Mouse (Mus musculus) thymus, adult 2 months (tissue): Measurements from ENCODE around the gene Gm7102. TPM values are rescaled to one million over a fixed set of nuclear protein-coding genes. Genes with fewer than 3 reads are reported as not detected.
"Not testable (repeated sequence)": the region's sequence is repeated elsewhere in the genome, so short reads cannot be mapped to it uniquely, and the experiment has no call there.

ENCODE experiments used
- DNase-seq: peaks from one replicate; pipeline ENCODE4 v3.0.0; 2021
- H3K27ac ChIP-seq: fragments of 200-500 bp; 2 replicates; pipeline ENCODE4 v1.5.1; 2012; ENCODE audit warnings: low read length, control low read depth; ENCODE audit not compliant: control insufficient read depth, insufficient read depth
- H3K27me3 ChIP-seq: fragments of 200-500 bp; 2 replicates; pipeline ENCODE4 v1.6.1; 2012; ENCODE audit warnings: mild to moderate bottlenecking, low read length, moderate library complexity, mixed read lengths; ENCODE audit not compliant: control insufficient read depth, insufficient read depth
- H3K36me3 ChIP-seq: fragments of 200-500 bp; 2 replicates; pipeline ENCODE4 v1.6.1; 2012; ENCODE audit warnings: mild to moderate bottlenecking, low read length, moderate library complexity; ENCODE audit not compliant: control insufficient read depth, insufficient read depth
- H3K4me1 ChIP-seq: fragments of 200-500 bp; replicated peaks from 2 replicates; pipeline ENCODE4 v1.6.1; 2012; ENCODE audit warnings: low read length; ENCODE audit not compliant: control insufficient read depth, insufficient read depth
- H3K4me3 ChIP-seq: fragments of 200-500 bp; 2 replicates; pipeline ENCODE4 v1.5.1; 2012; ENCODE audit warnings: mild to moderate bottlenecking, low read length, control low read depth, moderate library complexity; ENCODE audit not compliant: control insufficient read depth, insufficient read depth
- CTCF ChIP-seq: fragments of 200-500 bp; IDR thresholded peaks from 2 replicates; pipeline ENCODE4 v1.5.1; 2012; ENCODE audit warnings: mild to moderate bottlenecking, control low read depth, low read length, moderate library complexity, borderline replicate concordance; ENCODE audit not compliant: control insufficient read depth, poor library complexity, insufficient read depth; ENCODE audit errors: extremely low read depth
- POLR2A ChIP-seq: fragments of 200-500 bp; IDR thresholded peaks from 2 replicates; pipeline ENCODE4 v1.6.1; 2012; ENCODE audit warnings: mild to moderate bottlenecking, low read length, control low read depth, moderate library complexity; ENCODE audit not compliant: control insufficient read depth, poor library complexity, insufficient read depth; ENCODE audit errors: extremely low read depth
- WGBS: fragments of 180-500 bp; shearing (Covaris S2); methylation state at CpG from one replicate; pipeline ENCODE4 v1.1.7; 2018; 5-methylcytosine and 5-hydroxymethylcytosine counted together
- polyA plus RNA-seq: library from polyadenylated mRNA; depleted of rRNA; stranded (reverse); fragments of >200 nt; gene quantifications from 2 replicates; pipeline ENCODE4 v1.2.3, GENCODE M21; 2012; rRNA removed

Gm7102 gene
- not detected in 2 replicates for polyA plus RNA-seq

GRCm38 (mm10) chr19:61175756-61176324 lies at the start of gene Gm7102:
Gene Gm7102, minus strand, starts transcription at chr19:61176309.
- Histone ChIP-seq H3K4me3 (no peak within 1 kb of the TSS), H3K27ac (no peak within 1 kb of the TSS), H3K4me1 (no peaks in the 10 kb centered on the region), H3K36me3 (no peaks in the 10 kb centered on the region), H3K27me3 (no peaks in the 10 kb centered on the region; the same call in 1 of the 2 replicates)
- DNase-seq: no peak
- WGBS: 41% methylated on average over 39 of the region's 39 CpGs
- no peak for TF ChIP-seq CTCF
- no peak for TF ChIP-seq POLR2A

GRCm38 (mm10) chr19:61224678-61225525 lies 48.8 kb upstream of the Gm7102 start:
- peak; percentile 4 for DNase-seq
- Histone ChIP-seq H3K4me1 (peaks cover 8% of the 10 kb centered on the region), H3K36me3 (no peaks in the 10 kb centered on the region), H3K27ac (no peak overlapping the region), H3K4me3 (no peak overlapping the region), H3K27me3 (no peaks in the 10 kb centered on the region)
- TF ChIP-seq CTCF (no peak), POLR2A (no peak)
- WGBS: 75% methylated on average over 53 of the region's 53 CpGs

GRCm38 (mm10) chr19:61223706-61224328 lies 47.7 kb upstream of the Gm7102 start:
- Histone ChIP-seq H3K27ac (no peak overlapping the region), H3K27me3 (no peaks in the 10 kb centered on the region)
- 92% methylated on average over 6 of the region's 6 CpGs for WGBS

GRCm38 (mm10) chr19:61207506-61207905 lies 31.4 kb upstream of the Gm7102 start:
- not testable (repeated sequence) for H3K4me1 ChIP-seq, H3K4me3 ChIP-seq, H3K36me3 ChIP-seq, H3K27me3 ChIP-seq, DNase-seq, H3K27ac ChIP-seq
- 86% methylated on average over 6 of the region's 6 CpGs for WGBS

More at GRCm38 (mm10) chr19:61223706-61224328, 47.7 kb upstream of the Gm7102 start:
- H3K4me1 ChIP-seq: peaks cover 8% of the 10 kb centered on the region
- no peak for TF ChIP-seq CTCF
- TF ChIP-seq POLR2A: no peak
- no peak for DNase-seq
- no peak overlapping the region for H3K4me3 ChIP-seq
- H3K36me3 ChIP-seq: no peaks in the 10 kb centered on the region

- 8% methylated on average over 10 of the region's 10 CpGs for WGBS
- DNase-seq: peak; percentile 28
These were observed 23.7 kb upstream of the Gm7102 start for GRCm38 (mm10) chr19:61199836-61200235.

GRCm38 (mm10) chr19:61199316-61199715 lies 23.2 kb upstream of the Gm7102 start:
- no peaks in the 10 kb centered on the region for H3K36me3 ChIP-seq
- no peak overlapping the region for H3K27ac ChIP-seq
- H3K4me3 ChIP-seq: no peak overlapping the region
- TF ChIP-seq POLR2A (no peak), CTCF (no peak)
- peak; percentile 88 for DNase-seq
- no peaks in the 10 kb centered on the region for H3K27me3 ChIP-seq
- H3K4me1 ChIP-seq: no peaks in the 10 kb centered on the region
- WGBS: 14% methylated on average over 13 of the region's 13 CpGs

More at GRCm38 (mm10) chr19:61199836-61200235, 23.7 kb upstream of the Gm7102 start:
- H3K4me3 ChIP-seq: no peak overlapping the region
- H3K4me1 ChIP-seq: no peaks in the 10 kb centered on the region
- H3K27ac ChIP-seq: no peak overlapping the region
- no peaks in the 10 kb centered on the region for H3K27me3 ChIP-seq
- TF ChIP-seq POLR2A (no peak), CTCF (no peak)
- H3K36me3 ChIP-seq: no peaks in the 10 kb centered on the region

GRCm38 (mm10) chr19:61183590-61183989 lies 7.5 kb upstream of the Gm7102 start, which contains the start of gene Gm6020:
Gene Gm6020, plus strand, starts transcription at chr19:61183890.
- DNase-seq, H3K36me3 ChIP-seq, H3K4me3 ChIP-seq, H3K4me1 ChIP-seq, H3K27me3 ChIP-seq, H3K27ac ChIP-seq: not testable (repeated sequence)
- WGBS: 95% methylated on average over 2 of the region's 2 CpGs
